Mouse (Mus musculus) myocyte (in vitro differentiated cells): ENCODE data around the gene Cavin2.

Experiments used
- CEBPB ChIP-seq: IDR thresholded peaks from 2 replicates; pipeline ENCODE4 v1.6.1; 2011; ENCODE audit warnings: mild to moderate bottlenecking, moderate library complexity; ENCODE audit not compliant: poor library complexity, insufficient read depth, severe bottlenecking
- POLR2A ChIP-seq: IDR thresholded peaks from one replicate; pipeline ENCODE4 v1.6.1; 2011; ENCODE audit warnings: low read depth, mild to moderate bottlenecking, control low read depth, moderate library complexity; ENCODE audit not compliant: insufficient read length

GRCm38 (mm10) chr1:51335081-51335480, 46.2 kb downstream of the Cavin2 start:
- TF ChIP-seq POLR2A = no peak
- no peak for TF ChIP-seq CEBPB
